Mouse (Mus musculus): ENCODE measurements around the gene Slc17a5. TPM values are rescaled to one million over a fixed set of nuclear protein-coding genes. Genes with fewer than 3 reads are reported as not detected.
A peak's percentile ranks its signal among the peaks of the same experiment; 100 is the strongest.
"Not testable (repeated sequence)": the region's sequence is repeated elsewhere in the genome, so short reads cannot be mapped to it uniquely, and the experiment has no call there.

The Slc17a5 gene
- polyA plus RNA-seq, 1 experiment, result 14.0 TPM

- 63% methylated on average over 2 of the region's 2 CpGs for WGBS
- no peak for TF ChIP-seq POLR2A (IDR thresholded peaks at IDR 0.05; ENCODE audit: borderline replicate concordance, insufficient read depth, low read length)
- TF ChIP-seq CTCF (IDR thresholded peaks at IDR 0.05; ENCODE audit: borderline replicate concordance, insufficient read depth, low read depth, low read length), result no peak
- Histone ChIP-seq H3K4me3 (replicated peaks; ENCODE audit: insufficient read depth, low read depth, low read length) (no peak overlapping the region), H3K27ac (ENCODE audit: insufficient read depth, low read length) (no peak overlapping the region), H3K27me3 (ENCODE audit: control insufficient read depth, insufficient read depth, low read length) (no peaks in the 10 kb centered on the region), H3K4me1 (ENCODE audit: control insufficient read depth, insufficient read depth, low read length) (no peaks in the 10 kb centered on the region)
- no peak for DNase-seq
Observed at GRCm38 (mm10) chr9:78526206-78526605, 61.6 kb downstream of the Slc17a5 start.

GRCm38 (mm10) chr9:78525451-78526135, 62.2 kb downstream of the Slc17a5 start:
- H3K27me3 ChIP-seq (ENCODE audit: control insufficient read depth, insufficient read depth, low read length), result no peaks in the 10 kb centered on the region
- no peak for DNase-seq
- H3K4me3 ChIP-seq (replicated peaks; ENCODE audit: insufficient read depth, low read depth, low read length), result no peak overlapping the region
- H3K27ac ChIP-seq (ENCODE audit: insufficient read depth, low read length), result no peak overlapping the region
- no peak for TF ChIP-seq CTCF (IDR thresholded peaks at IDR 0.05; ENCODE audit: borderline replicate concordance, insufficient read depth, low read depth, low read length)
- no peak for TF ChIP-seq POLR2A (IDR thresholded peaks at IDR 0.05; ENCODE audit: borderline replicate concordance, insufficient read depth, low read length)
- peaks cover 4% of the 10 kb centered on the region; the same call in 1 of the 2 replicates for H3K4me1 ChIP-seq (ENCODE audit: control insufficient read depth, insufficient read depth, low read length)
- WGBS, result 93% methylated on average over 17 of the region's 17 CpGs

GRCm38 (mm10) chr9:78521689-78522088, 66.2 kb downstream of the Slc17a5 start:
- H3K4me3 ChIP-seq (replicated peaks; ENCODE audit: insufficient read depth, low read depth, low read length), result no peak overlapping the region
- peaks cover 6% of the 10 kb centered on the region; the same call in 1 of the 2 replicates for H3K4me1 ChIP-seq (ENCODE audit: control insufficient read depth, insufficient read depth, low read length)
- TF ChIP-seq CTCF (IDR thresholded peaks at IDR 0.05; ENCODE audit: borderline replicate concordance, insufficient read depth, low read depth, low read length), result 0 out of 2 replicates have a peak, but pooled peaks have one; percentile 13
- no peak for TF ChIP-seq POLR2A (IDR thresholded peaks at IDR 0.05; ENCODE audit: borderline replicate concordance, insufficient read depth, low read length)
- WGBS, result 50% methylated on average over 14 of the region's 14 CpGs
- no peaks in the 10 kb centered on the region for H3K27me3 ChIP-seq (ENCODE audit: control insufficient read depth, insufficient read depth, low read length)
- H3K27ac ChIP-seq (ENCODE audit: insufficient read depth, low read length), result no peak overlapping the region
- DNase-seq, result no peak

DNA sequence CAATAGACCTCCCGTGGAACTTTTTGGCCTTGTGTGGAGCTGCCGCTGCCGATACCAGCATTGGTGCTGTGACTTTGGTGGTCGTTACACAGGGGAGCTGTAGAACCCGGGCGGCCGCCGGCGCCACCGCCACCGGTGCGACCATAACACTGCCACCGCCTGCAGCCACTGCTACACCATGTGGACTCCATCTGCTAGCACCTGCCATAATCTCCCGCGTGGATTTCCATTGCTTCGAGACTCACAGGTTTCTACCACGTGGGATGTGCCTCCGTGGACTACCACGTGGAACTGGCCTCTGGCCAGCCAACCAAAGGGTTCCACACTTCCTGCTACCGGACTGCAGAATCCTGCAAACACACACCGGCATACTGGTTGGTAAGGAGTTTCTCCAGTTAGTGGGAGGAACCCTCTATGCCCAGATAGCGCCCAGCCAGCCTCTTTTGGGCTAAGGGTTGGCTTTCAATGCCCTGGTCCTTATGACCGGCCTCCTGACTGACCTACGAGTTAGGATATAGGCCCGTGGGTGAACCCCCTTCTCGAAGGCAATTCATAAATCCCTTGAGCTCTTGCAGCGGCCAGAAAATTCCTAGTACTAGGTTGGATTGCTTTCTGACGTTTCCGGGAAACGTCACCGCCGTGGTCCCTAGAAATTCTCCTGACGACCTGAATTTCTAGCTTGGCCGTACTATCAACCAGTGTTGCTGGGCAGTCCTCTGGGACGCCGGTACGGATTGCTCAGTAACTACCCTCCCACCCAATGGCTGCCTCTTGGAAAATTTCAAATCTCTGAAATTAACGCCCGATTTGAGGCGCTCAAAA, 66.8 kb downstream of the Slc17a5 start:
- TF ChIP-seq POLR2A (IDR thresholded peaks at IDR 0.05; ENCODE audit: borderline replicate concordance, insufficient read depth, low read length), result no peak
- no peak for TF ChIP-seq CTCF (IDR thresholded peaks at IDR 0.05; ENCODE audit: borderline replicate concordance, insufficient read depth, low read depth, low read length)
- Histone ChIP-seq H3K4me3 (replicated peaks; ENCODE audit: insufficient read depth, low read depth, low read length) (peak overlapping the region; percentile 36), H3K4me1 (ENCODE audit: control insufficient read depth, insufficient read depth, low read length) (peaks cover 6% of the 10 kb centered on the region; the same call in 1 of the 2 replicates), H3K27ac (ENCODE audit: insufficient read depth, low read length) (no peak overlapping the region), H3K27me3 (ENCODE audit: control insufficient read depth, insufficient read depth, low read length) (no peaks in the 10 kb centered on the region)
- peak; percentile 48 to 55 for DNase-seq
- 12% methylated on average over 40 of the region's 40 CpGs for WGBS

DNA sequence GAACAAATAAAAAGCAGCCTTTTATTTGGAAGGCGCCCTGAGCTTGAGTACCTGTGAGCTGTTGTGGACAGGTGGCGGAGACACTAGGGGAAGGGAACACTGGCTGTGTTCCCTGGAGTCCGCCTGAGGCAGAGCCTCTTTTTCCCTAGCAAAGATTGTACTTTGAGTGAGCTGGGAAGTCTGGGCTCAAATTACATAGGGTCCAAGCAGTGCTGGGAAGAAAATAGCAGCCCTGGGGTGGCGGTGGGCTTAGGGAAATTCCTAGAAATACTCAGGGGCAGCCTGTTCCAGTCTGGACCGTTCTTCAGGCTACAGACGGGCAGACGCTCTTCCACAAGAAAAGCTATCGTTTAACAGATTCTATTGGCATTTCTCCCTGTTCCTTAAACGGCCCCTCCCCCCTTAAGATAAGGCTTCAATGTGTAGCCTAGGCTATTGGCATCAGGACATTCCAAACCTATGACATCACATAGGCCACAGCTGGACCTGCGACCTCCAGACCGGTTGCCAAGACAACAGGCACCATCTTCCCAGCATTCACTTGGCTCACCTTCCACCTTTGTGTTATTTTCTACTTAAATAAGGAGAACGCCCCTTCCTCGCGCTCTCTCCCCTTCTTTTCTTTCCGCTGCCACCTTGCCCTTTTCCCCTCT, 67.6 kb downstream of the Slc17a5 start:
- H3K27ac ChIP-seq (ENCODE audit: insufficient read depth, low read length), result no peak overlapping the region
- TF ChIP-seq POLR2A (IDR thresholded peaks at IDR 0.05; ENCODE audit: borderline replicate concordance, insufficient read depth, low read length) (no peak), CTCF (IDR thresholded peaks at IDR 0.05; ENCODE audit: borderline replicate concordance, insufficient read depth, low read depth, low read length) (no peak)
- peak in 1 of 2 experiments; percentile 21 for DNase-seq
- H3K4me1 ChIP-seq (ENCODE audit: control insufficient read depth, insufficient read depth, low read length), result peaks cover 6% of the 10 kb centered on the region; the same call in 1 of the 2 replicates
- WGBS, result 14% methylated on average over 15 of the region's 15 CpGs
- no peaks in the 10 kb centered on the region for H3K27me3 ChIP-seq (ENCODE audit: control insufficient read depth, insufficient read depth, low read length)
- H3K4me3 ChIP-seq (replicated peaks; ENCODE audit: insufficient read depth, low read depth, low read length), result peak overlapping the region; percentile 36

- not testable (repeated sequence) for H3K27ac ChIP-seq (ENCODE audit: insufficient read depth, low read length); H3K27me3 ChIP-seq (ENCODE audit: control insufficient read depth, insufficient read depth, low read length); H3K4me1 ChIP-seq (ENCODE audit: control insufficient read depth, insufficient read depth, low read length); DNase-seq; H3K4me3 ChIP-seq (replicated peaks; ENCODE audit: insufficient read depth, low read depth, low read length)
- WGBS, result 73% methylated on average over 3 of the region's 3 CpGs
Observed at GRCm38 (mm10) chr9:78517237-78517636, 70.6 kb downstream of the Slc17a5 start.

GRCm38 (mm10) chr9:78516125-78516524, 71.7 kb downstream of the Slc17a5 start:
- WGBS, result 78% methylated on average over 3 of the region's 3 CpGs
- no peaks in the 10 kb centered on the region for H3K27me3 ChIP-seq (ENCODE audit: control insufficient read depth, insufficient read depth, low read length)
- H3K27ac ChIP-seq (ENCODE audit: insufficient read depth, low read length), result no peak overlapping the region
- TF ChIP-seq CTCF (IDR thresholded peaks at IDR 0.05; ENCODE audit: borderline replicate concordance, insufficient read depth, low read depth, low read length) (no peak), POLR2A (IDR thresholded peaks at IDR 0.05; ENCODE audit: borderline replicate concordance, insufficient read depth, low read length) (no peak)
- DNase-seq, result no peak
- H3K4me1 ChIP-seq (ENCODE audit: control insufficient read depth, insufficient read depth, low read length), result peaks cover 6% of the 10 kb centered on the region; the same call in 1 of the 2 replicates
- no peak overlapping the region for H3K4me3 ChIP-seq (replicated peaks; ENCODE audit: insufficient read depth, low read depth, low read length)
